Mouse (Mus musculus) right cerebral cortex, adult 18-20 months (tissue): ENCODE measurements around the gene U2surp.

ENCODE experiments used
- DNase-seq: peaks from one replicate; pipeline ENCODE4 v3.0.0; 2022; ENCODE audit warnings: mixed read lengths

Gene U2surp

GRCm38 (mm10) chr9:95451931-95452330, 59.9 kb downstream of the U2surp start:
- DNase-seq: no peak

DNA sequence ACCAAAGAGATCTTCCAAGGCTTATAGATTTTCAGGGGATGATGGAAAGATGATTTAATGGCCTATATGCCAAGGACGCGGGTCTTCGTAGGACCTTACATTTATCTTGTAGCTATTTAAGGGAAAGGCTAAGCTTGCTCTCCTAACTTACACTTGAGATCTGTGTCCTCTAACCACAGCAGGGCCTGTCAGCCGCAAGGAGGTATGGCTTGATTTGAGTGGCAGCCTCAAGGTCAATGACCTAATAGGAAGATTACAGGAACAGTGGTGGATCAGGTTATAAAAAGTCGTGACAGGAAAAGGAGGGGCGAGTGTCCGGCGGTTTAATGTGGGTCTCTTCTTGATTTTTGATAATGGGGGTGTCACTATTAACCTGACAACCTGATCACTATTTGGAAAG, 61.2 kb downstream of the U2surp start:
- no peak for DNase-seq

DNA sequence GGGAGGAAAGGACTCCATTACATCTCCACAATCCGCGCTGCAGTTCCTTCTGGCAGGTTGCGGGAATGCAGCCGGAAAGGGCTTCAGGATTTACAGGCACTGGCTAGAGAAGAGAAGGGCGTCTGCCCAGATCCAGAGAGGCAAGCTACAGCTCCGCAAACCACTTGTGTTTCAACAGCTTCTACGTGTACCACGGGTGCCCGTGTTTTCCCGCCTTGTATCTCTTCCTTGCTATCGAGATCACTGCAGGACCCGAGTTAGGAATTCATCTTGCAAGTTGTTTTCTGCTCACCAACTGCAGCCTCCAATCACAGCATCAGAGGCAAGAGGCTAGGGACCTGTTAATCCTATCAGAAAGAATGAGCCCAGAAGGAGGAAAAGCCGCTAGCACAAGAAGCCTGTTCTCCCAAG, 69.5 kb downstream of the U2surp start:
- peak; percentile 37 for DNase-seq

DNA sequence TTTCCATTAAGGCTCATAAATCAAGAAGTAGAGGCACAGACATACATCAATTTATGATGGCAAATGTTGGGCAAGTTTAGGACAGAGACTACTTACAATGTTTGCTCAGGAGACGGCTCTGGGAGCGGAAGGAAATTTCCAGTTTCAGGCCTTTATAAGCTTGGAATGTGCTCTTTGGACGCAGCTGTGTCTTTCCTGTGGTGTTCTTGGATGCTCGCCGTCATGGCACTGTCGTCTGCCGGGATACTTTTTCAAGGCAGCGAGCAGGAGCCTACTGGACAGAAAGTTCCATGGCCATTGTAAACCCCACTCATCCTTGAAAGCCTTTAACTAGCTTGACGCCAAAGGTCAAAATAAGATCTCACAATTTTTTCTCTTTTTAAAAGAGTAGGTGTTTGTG, 73.9 kb downstream of the U2surp start:
- DNase-seq: no peak

- no peak for DNase-seq
These were observed 75.5 kb downstream of the U2surp start for GRCm38 (mm10) chr9:95436294-95436613.

DNA sequence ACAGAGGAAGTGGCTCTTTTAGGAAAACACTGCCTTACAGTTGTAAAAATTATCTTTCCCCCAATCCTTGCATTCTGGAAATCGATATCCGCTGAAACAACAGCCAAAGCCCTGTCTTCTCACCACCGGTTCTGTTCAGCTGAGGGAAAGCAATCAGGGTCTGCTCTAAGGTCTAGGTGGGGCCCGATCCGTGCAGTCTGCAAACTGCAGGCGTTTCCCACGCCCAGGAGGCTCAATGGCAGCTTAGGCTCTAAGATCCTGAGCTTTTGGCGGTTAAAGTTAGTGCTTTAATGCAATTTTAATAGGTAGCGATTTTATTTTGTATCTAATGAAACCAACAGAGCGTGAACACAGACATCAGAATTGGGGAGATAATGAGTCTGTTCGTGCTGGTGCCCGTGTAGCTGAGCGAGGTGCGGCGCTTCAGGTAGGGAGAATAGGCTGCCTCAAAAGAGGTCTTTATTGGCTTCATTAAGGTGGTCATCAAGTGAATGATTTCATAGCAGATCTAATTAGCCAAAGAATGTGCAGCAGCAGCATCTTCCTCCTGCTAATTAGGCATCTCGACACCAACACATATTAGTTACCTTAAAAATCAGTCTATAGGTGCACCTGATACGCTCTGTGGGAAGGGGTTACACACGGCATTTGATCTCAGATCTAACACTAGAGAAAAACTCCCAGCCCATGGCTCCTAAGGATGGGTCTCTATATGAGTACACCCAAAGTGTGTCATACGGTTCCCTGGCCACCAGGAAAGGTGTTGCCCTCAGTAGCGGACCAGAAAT, 76.1 kb downstream of the U2surp start:
- no peak for DNase-seq

DNA sequence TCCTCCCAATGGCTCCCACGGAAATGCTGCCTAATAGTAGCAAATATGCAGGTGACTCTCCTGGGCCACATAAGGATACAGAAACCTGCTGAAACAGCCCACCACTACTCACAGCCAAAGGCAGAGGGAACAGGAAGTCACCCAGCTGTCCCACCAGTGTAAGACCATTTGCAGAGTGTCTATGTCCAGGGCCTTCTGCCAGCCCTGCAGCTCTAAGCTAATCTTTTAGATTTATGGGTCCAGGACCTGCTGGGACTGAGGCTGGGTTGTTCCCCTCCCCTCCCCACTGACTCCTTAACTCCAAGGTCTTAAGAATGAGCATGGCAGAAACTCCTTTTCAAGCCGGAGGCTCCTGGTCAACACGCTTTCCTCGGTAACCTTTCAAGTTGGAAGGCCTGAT, 83.5 kb downstream of the U2surp start:
- no peak for DNase-seq

- DNase-seq: no peak
These were observed 97.9 kb downstream of the U2surp start for GRCm38 (mm10) chr9:95413911-95414310.

GRCm38 (mm10) chr9:95412047-95412446, 99.7 kb downstream of the U2surp start:
- DNase-seq: no peak

GRCm38 (mm10) chr9:95407586-95408220, 104.1 kb downstream of the U2surp start:
- DNase-seq: no peak
